Mouse (Mus musculus) gastrocnemius, postnatal 14 days (tissue): ENCODE measurements around the gene Asb1. TPM values are rescaled to one million over a fixed set of nuclear protein-coding genes. Genes with fewer than 3 reads are reported as not detected.

Experiments
- DNase-seq: peaks from one replicate; pipeline ENCODE4 v3.0.0; 2021; ENCODE audit warnings: mixed read lengths
- intact Hi-C: fragments of 180-260 bp; cut with DNase I; formaldehyde crosslinking; loops from one replicate; pipeline ENCODE4 v1.15.1; 2025; ENCODE audit warnings: low total_unique reads
- total RNA-seq, 2 experiments: library from RNA; stranded (reverse); gene quantifications; 2 replicates each; pipeline ENCODE4 v1.2.3; 2021

Gene Asb1
- total RNA-seq, 2 experiments from 2014 or later: 13.8 to 14.9 TPM

- intact Hi-C loops: no loop called here
- no peak for DNase-seq
Measured at GRCm38 (mm10) chr1:91597611-91598010, 57.3 kb downstream of the Asb1 start.

GRCm38 (mm10) chr1:91600671-91601361 is 60.5 kb downstream of the Asb1 start:
- intact Hi-C loops: no loop called here
- peak; percentile 81 for DNase-seq

- intact Hi-C loops: no loop called here
- no peak for DNase-seq
Measured at GRCm38 (mm10) chr1:91601362-91602096, 61.2 kb downstream of the Asb1 start.

- no peak for DNase-seq
- intact Hi-C loops: loop anchor here (5.0 kb wide), 1 partner anchor 142 kb away; no protein-coding TSS in a partner anchor
Measured at GRCm38 (mm10) chr1:91605632-91606031, 65.3 kb downstream of the Asb1 start.

- no peak for DNase-seq
- intact Hi-C loops: loop anchor here (5.0 kb wide), 1 partner anchor 141 kb away; no protein-coding TSS in a partner anchor
Measured at GRCm38 (mm10) chr1:91606701-91607100, 66.4 kb downstream of the Asb1 start.

- no peak for DNase-seq
- intact Hi-C loops: loop anchor here (5.0 kb wide), 1 partner anchor 140 kb away; no protein-coding TSS in a partner anchor
Measured at GRCm38 (mm10) chr1:91607141-91607540, 66.8 kb downstream of the Asb1 start.

Other genes starting within 250 kb of the Asb1 start
- gene Scly, start 242.2 kb upstream of the Asb1 start, total RNA-seq: 10 to 100 TPM in 1 of 2 experiments, 1 to 10 TPM in 1; 9.5 to 10.2 TPM
- under 1 TPM; 0.07 to 0.18 TPM for gene Espnl, start 218.5 kb upstream of the Asb1 start, total RNA-seq
- gene Klhl30, start 189.5 kb upstream of the Asb1 start, total RNA-seq: 10 to 100 TPM; 50.4 to 72.9 TPM
- gene Erfe, start 174.1 kb upstream of the Asb1 start, total RNA-seq: 1 to 10 TPM; 2.0 to 2.6 TPM
- 10 to 100 TPM; 32.1 to 33.4 TPM for gene Ilkap, start 141.7 kb upstream of the Asb1 start, total RNA-seq
- gene Hes6, start 126.5 kb upstream of the Asb1 start, total RNA-seq: 10 to 100 TPM; 13.6 to 15.2 TPM
- gene Per2, start 81.2 kb upstream of the Asb1 start, total RNA-seq: 1 to 10 TPM; 2.9 to 9.2 TPM
- 1 to 10 TPM; 3.2 to 3.3 TPM for gene Traf3ip1, start 45.9 kb upstream of the Asb1 start, total RNA-seq